Comparison of ENCODE assay signal across 12 mouse cellular contexts in genomic region chr9:27099474-27099873, GRCm38 (mm10).
"Had no signal": no experiment of that assay in that cellular context is flagged by ENCODE, and none has a peak within 500 bp of the region (broad histone marks: within the 10 kb centered on the region; RNA-seq: fewer than 3 reads in every experiment).

No protein-coding gene starts in this region.

- DNase-seq: kidney, adult 18-20 months; kidney, adult 9 months; kidney, postnatal 14 days; kidney, postnatal 4 days; liver, embryonic 13.5 days; lung, adult 2 months; midbrain, embryonic 14.5 days; retina, postnatal 1 day; thymus, adult 2 months; thymus, postnatal 14 days; thymus, postnatal 4 days had no signal

- H3K27ac ChIP-seq: liver, embryonic 13.5 days; stomach, postnatal 0 days had no signal

- H3K4me3 ChIP-seq: liver, embryonic 13.5 days had no signal
